Mouse (Mus musculus): ENCODE data around the gene P2ry10. TPM values are rescaled to one million over a fixed set of nuclear protein-coding genes. Genes with fewer than 3 reads are reported as not detected.
A peak's percentile ranks its signal among the peaks of the same experiment; 100 is the strongest.

P2ry10 gene
- polyA plus RNA-seq, 1 experiment from 2014 or later = 0.12 TPM

- ATAC-seq (no peak), DNase-seq (no peak)
- Histone ChIP-seq H3K27ac (ENCODE audit: low read depth) (no peak overlapping the region), H3K27me3 (ENCODE audit: insufficient read depth, low read length) (no peaks in the 10 kb centered on the region), H3K9ac (replicated peaks) (no peak overlapping the region), H3K4me2 (ENCODE audit: low read depth, low read length) (no peak overlapping the region), H3K9me3 (ENCODE audit: low read length) (no peaks in the 10 kb centered on the region), H3K36me3 (replicated peaks; ENCODE audit: insufficient read depth, low read length) (no peaks in the 10 kb centered on the region), H3K4me3 (ENCODE audit: low read depth, low read length) (no peak overlapping the region), H3K4me1 (ENCODE audit: insufficient read depth) (no peaks in the 10 kb centered on the region)
- TF ChIP-seq EP300 (IDR thresholded peaks at IDR 0.05; ENCODE audit: low read depth) = no peak
- TF ChIP-seq CTCF (IDR thresholded peaks at IDR 0.05; ENCODE audit: low read depth) = no peak
- 49% methylated on average over 1 of the region's 1 CpGs for WGBS (ENCODE audit: insufficient replicate concordance)
Observed at GRCm38 (mm10) chrX:107089930-107090329, 1.6 kb downstream of the P2ry10 start.

- Histone ChIP-seq H3K4me1 (ENCODE audit: insufficient read depth) (no peaks in the 10 kb centered on the region), H3K27me3 (ENCODE audit: insufficient read depth, low read length) (no peaks in the 10 kb centered on the region), H3K4me3 (ENCODE audit: low read depth, low read length) (no peak overlapping the region), H3K36me3 (replicated peaks; ENCODE audit: insufficient read depth, low read length) (no peaks in the 10 kb centered on the region), H3K27ac (ENCODE audit: low read depth) (no peak overlapping the region), H3K9ac (replicated peaks) (no peak overlapping the region), H3K4me2 (ENCODE audit: low read depth, low read length) (no peak overlapping the region), H3K9me3 (ENCODE audit: low read length) (no peaks in the 10 kb centered on the region)
- DNase-seq (no peak), ATAC-seq (no peak)
- WGBS (ENCODE audit: insufficient replicate concordance) = 56% methylated on average over 3 of the region's 3 CpGs
- TF ChIP-seq EP300 (IDR thresholded peaks at IDR 0.05; ENCODE audit: low read depth) (no peak), CTCF (IDR thresholded peaks at IDR 0.05; ENCODE audit: low read depth) (no peak)
Observed at GRCm38 (mm10) chrX:107095633-107096032, 7.3 kb downstream of the P2ry10 start.

- no peaks in the 10 kb centered on the region for H3K4me1 ChIP-seq (ENCODE audit: insufficient read depth)
- DNase-seq (no peak), ATAC-seq (no peak)
- 68% methylated on average over 1 of the region's 1 CpGs for WGBS (ENCODE audit: insufficient replicate concordance)
- H3K9ac ChIP-seq (replicated peaks) = no peak overlapping the region
- no peak overlapping the region for H3K4me2 ChIP-seq (ENCODE audit: low read depth, low read length)
- no peak overlapping the region for H3K27ac ChIP-seq (ENCODE audit: low read depth)
- TF ChIP-seq CTCF (IDR thresholded peaks at IDR 0.05; ENCODE audit: low read depth) (no peak), EP300 (IDR thresholded peaks at IDR 0.05; ENCODE audit: low read depth) (no peak)
- H3K9me3 ChIP-seq (ENCODE audit: low read length) = no peaks in the 10 kb centered on the region
- H3K4me3 ChIP-seq (ENCODE audit: low read depth, low read length) = no peak overlapping the region
- H3K27me3 ChIP-seq (ENCODE audit: insufficient read depth, low read length) = no peaks in the 10 kb centered on the region
- H3K36me3 ChIP-seq (replicated peaks; ENCODE audit: insufficient read depth, low read length) = no peaks in the 10 kb centered on the region
Observed at GRCm38 (mm10) chrX:107116333-107116732, 28.0 kb downstream of the P2ry10 start.

- Histone ChIP-seq H3K4me1 (ENCODE audit: insufficient read depth) (no peaks in the 10 kb centered on the region), H3K4me2 (ENCODE audit: low read depth, low read length) (no peak overlapping the region), H3K9me3 (ENCODE audit: low read length) (no peaks in the 10 kb centered on the region), H3K9ac (replicated peaks) (no peak overlapping the region), H3K27me3 (ENCODE audit: insufficient read depth, low read length) (no peaks in the 10 kb centered on the region), H3K36me3 (replicated peaks; ENCODE audit: insufficient read depth, low read length) (no peaks in the 10 kb centered on the region), H3K27ac (ENCODE audit: low read depth) (no peak overlapping the region), H3K4me3 (ENCODE audit: low read depth, low read length) (no peak overlapping the region)
- DNase-seq (no peak), ATAC-seq (no peak)
- no peak for TF ChIP-seq EP300 (IDR thresholded peaks at IDR 0.05; ENCODE audit: low read depth)
- TF ChIP-seq CTCF (IDR thresholded peaks at IDR 0.05; ENCODE audit: low read depth) = no peak
- 57% methylated on average over 1 of the region's 1 CpGs for WGBS (ENCODE audit: insufficient replicate concordance)
Observed at GRCm38 (mm10) chrX:107116987-107117386, 28.7 kb downstream of the P2ry10 start.

GRCm38 (mm10) chrX:107143184-107143583 lies 54.9 kb downstream of the P2ry10 start:
- WGBS (ENCODE audit: insufficient replicate concordance) = 39% methylated on average over 3 of the region's 3 CpGs
- Histone ChIP-seq H3K4me1 (ENCODE audit: insufficient read depth) (no peaks in the 10 kb centered on the region), H3K4me2 (ENCODE audit: low read depth, low read length) (no peak overlapping the region), H3K36me3 (replicated peaks; ENCODE audit: insufficient read depth, low read length) (no peaks in the 10 kb centered on the region), H3K27me3 (ENCODE audit: insufficient read depth, low read length) (no peaks in the 10 kb centered on the region), H3K4me3 (ENCODE audit: low read depth, low read length) (no peak overlapping the region), H3K27ac (ENCODE audit: low read depth) (no peak overlapping the region), H3K9me3 (ENCODE audit: low read length) (no peaks in the 10 kb centered on the region), H3K9ac (replicated peaks) (no peak overlapping the region)
- TF ChIP-seq CTCF (IDR thresholded peaks at IDR 0.05; ENCODE audit: low read depth) (no peak), EP300 (IDR thresholded peaks at IDR 0.05; ENCODE audit: low read depth) (no peak)
- DNase-seq = no peak
- no peak for ATAC-seq

GRCm38 (mm10) chrX:107143930-107144329 lies 55.6 kb downstream of the P2ry10 start:
- ATAC-seq = no peak
- WGBS (ENCODE audit: insufficient replicate concordance) = 43% methylated on average over 2 of the region's 2 CpGs
- TF ChIP-seq EP300 (IDR thresholded peaks at IDR 0.05; ENCODE audit: low read depth) = no peak
- no peak for TF ChIP-seq CTCF (IDR thresholded peaks at IDR 0.05; ENCODE audit: low read depth)
- H3K4me3 ChIP-seq (ENCODE audit: low read depth, low read length) = no peak overlapping the region
- H3K27ac ChIP-seq (ENCODE audit: low read depth) = no peak overlapping the region
- no peaks in the 10 kb centered on the region for H3K36me3 ChIP-seq (replicated peaks; ENCODE audit: insufficient read depth, low read length)
- H3K4me1 ChIP-seq (ENCODE audit: insufficient read depth) = no peaks in the 10 kb centered on the region
- H3K4me2 ChIP-seq (ENCODE audit: low read depth, low read length) = no peak overlapping the region
- no peaks in the 10 kb centered on the region for H3K9me3 ChIP-seq (ENCODE audit: low read length)
- no peaks in the 10 kb centered on the region for H3K27me3 ChIP-seq (ENCODE audit: insufficient read depth, low read length)
- no peak for DNase-seq
- H3K9ac ChIP-seq (replicated peaks) = no peak overlapping the region

GRCm38 (mm10) chrX:107148681-107149080 lies 60.4 kb downstream of the P2ry10 start, which contains the start of gene P2ry10b:
Gene P2ry10b, plus strand, starts transcription at chrX:107148927.
- TF ChIP-seq CTCF (IDR thresholded peaks at IDR 0.05; ENCODE audit: low read depth) (no peak), EP300 (IDR thresholded peaks at IDR 0.05; ENCODE audit: low read depth) (no peak)
- Histone ChIP-seq H3K9me3 (ENCODE audit: low read length) (no peaks in the 10 kb centered on the region), H3K4me3 (ENCODE audit: low read depth, low read length) (peak within 1 kb of the TSS; percentile 1; the same call in 1 of the 2 replicates), H3K4me1 (ENCODE audit: insufficient read depth) (no peaks in the 10 kb centered on the region), H3K36me3 (replicated peaks; ENCODE audit: insufficient read depth, low read length) (no peaks in the 10 kb centered on the region), H3K27me3 (ENCODE audit: insufficient read depth, low read length) (no peaks in the 10 kb centered on the region), H3K27ac (ENCODE audit: low read depth) (peak within 1 kb of the TSS; percentile 55), H3K4me2 (ENCODE audit: low read depth, low read length) (peak within 1 kb of the TSS; percentile 23; the same call in 1 of the 2 replicates), H3K9ac (replicated peaks) (0 out of 2 replicates have a peak within 1 kb of the TSS, but pooled peaks have one; percentile 16)
- no peak for DNase-seq
- WGBS (ENCODE audit: insufficient replicate concordance) = 59% methylated on average over 3 of the region's 3 CpGs
- ATAC-seq = no peak

Data from liver, postnatal 0 days (tissue).